Mouse (Mus musculus) urinary bladder, postnatal 4 days (tissue): ENCODE results near the gene Srsf4.

Source experiments
- DNase-seq, 2 experiments: peaks; one replicate each; pipeline ENCODE4 v3.0.0; 2021 to 2022; ENCODE audit warnings: low spot score in 2 of 2

Gene Srsf4

DNA sequence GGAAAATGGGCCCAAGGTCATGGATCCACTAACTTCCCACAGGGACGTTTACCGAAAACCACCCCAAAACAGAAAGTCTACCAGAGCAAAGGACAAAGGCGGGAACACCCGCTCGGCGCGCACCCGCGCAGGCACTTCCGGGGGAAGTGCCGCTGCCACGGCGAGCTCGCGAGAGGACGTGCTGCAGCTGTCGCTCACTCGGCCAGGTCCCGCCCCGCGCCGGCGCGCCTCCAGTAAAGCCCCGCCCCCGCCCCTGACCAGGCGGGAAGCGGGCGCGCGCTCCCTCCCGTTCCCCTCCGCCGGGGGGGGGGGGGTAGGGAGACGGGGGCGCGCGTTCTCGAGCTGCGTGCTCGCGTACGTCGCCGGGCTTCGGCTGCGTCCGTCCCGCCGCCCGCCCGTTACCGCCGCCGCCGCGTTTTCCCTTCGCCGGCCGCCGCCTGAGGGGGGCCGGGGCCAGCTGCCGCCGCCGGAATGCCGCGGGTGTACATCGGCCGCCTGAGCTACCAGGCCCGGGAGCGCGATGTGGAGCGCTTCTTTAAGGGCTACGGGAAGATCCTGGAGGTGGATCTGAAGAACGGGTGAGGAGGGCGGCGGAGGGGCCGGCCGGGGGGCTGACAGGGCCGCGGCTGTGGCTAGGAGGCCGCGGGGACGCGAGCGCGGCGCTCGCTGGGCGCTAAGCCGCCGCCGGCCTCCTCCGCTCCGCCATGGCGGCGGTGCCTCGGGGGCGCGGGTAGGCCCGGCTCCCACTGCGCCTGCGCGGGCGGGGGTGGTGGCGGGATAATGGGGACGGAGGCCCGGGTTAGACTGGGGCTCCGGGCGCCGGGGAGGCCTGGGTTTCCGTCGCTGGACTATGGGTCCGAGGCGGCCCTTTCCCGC lies at the start of gene Srsf4:
Gene Srsf4, plus strand, starts transcription at position 325 of the 876 bp plus-strand sequence.
- DNase-seq = peak; percentile 93 to 95

DNA sequence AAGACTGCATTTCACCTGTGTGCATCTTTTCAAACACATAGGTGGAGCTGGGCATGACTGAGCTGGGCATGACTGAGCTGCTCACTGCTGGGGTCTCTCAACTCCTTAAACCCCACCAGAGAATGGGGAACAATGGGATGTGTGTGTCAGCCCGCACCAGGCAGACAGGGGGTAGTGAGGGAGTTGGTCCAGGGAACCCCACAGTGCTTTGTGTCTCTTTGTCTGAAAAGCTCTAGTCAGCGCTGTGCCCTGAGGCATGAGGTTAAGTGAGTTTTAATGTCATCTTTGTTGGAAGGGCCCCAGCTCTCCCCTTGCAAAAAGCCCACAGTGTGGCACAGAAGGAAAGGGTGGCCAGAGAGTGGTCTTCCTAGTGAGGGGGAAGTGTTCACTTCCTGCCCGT lies 48.5 kb upstream of the Srsf4 start:
- no peak for DNase-seq

DNA sequence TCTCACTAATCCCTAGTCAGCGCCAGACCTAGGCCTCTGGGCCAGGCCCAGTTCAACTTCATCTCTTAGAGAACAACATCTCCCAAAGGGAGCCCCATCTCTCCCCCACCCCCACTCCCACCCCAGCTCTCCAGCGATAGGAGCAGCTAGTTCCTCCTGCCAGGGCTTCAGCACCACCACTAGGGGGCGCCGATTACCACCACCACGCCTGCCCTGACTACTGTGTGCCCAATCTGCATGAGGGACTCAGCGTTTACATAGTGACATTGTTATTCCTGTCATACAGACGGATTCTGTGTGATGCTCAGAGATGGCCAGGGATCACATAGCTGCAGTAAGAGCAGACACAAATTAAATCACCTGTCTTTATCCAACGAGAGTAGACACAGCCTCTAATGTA lies 47.6 kb upstream of the Srsf4 start:
- DNase-seq = no peak

DNA sequence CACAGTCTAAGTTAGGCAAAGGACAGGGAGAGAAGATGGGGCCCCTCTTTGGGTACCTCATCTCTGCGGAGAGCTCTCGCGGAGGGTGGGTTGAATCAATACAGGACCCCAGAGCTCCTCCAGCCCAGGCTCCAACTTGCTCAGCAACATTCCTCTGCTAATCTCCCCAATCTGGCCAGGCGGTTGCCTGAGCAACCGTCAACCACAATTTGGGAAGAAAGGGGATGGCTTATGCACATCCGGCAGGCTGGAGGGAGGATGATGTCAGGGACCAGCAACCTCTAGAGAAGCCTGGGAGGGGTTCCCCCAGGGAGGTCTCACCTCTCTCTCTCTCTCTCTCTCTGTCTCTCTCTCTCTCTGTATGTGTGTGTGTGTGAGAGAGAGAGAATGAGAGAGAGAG lies 46.5 kb upstream of the Srsf4 start:
- DNase-seq = no peak

DNA sequence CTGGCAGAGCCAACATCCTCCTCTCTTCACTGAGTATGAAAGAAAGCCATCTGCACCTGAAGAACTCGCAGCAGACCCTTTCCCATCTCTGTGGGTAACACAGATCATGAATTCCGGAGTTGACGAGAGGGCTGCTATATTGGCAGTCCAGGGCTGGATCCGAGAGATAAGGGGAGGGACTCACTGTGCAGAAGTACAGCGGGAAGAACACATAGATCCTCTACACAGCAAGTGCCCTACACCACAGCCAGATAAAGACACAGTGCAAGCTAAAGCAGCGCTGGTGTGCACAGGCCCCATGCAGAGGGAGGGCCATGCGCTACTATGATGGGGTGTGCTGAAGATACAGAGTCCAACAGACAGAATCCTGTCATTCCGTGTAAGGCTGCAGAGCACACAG lies 44.3 kb upstream of the Srsf4 start:
- no peak for DNase-seq

DNA sequence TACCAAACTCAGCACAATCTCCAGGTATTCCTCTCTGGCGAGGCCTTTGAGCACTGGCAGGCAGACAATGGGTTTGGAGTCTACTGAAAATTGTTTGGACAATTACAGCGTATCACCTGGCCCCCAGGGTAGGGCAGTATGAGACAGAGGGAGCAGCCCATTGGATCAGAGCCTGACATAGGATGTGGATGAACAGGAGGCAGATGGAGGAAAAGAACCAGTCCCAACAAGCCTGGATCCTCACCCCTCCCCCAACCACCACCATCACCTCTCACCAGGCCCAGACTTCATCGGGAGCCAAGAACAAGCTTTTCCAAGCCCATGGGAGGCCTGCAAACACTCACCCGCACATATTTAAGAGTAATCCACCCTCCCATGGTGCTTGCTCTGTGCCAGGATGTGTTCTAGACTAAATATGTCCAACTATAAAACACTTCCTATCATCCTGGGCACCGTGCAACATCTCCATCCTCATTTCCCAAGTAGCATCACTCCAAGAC lies 41.8 kb upstream of the Srsf4 start:
- DNase-seq = no peak

DNA sequence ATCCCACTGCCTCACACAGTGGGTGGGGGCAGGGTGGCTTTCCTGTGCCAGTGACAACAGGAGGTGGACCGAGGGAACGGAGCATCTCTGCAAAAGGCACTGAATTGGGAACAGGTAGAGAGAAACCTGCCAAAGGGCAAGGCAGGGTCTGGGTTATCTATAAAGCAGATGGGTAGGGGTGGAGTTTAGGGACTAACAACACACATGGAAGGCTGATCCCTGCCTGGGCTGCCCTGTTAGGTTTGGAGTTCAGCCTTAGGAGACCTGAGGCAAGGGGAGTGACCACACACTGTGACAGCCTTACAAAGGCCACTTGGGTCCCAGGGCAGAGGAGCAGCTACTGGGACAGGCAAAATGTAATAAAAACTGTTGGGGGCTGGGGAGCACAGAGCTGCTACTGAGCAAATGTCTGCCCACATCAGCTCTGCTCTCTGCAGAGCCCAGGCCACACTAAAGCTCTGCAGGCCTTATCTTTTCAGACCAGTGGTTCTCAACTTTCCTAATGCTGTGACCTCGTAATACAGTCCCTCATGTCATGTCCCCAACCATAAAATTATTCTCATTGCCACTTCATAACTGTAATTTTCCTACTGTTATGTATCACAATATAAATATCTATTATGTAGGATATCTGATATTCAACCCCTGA lies 40.5 kb upstream of the Srsf4 start:
- DNase-seq = no peak

DNA sequence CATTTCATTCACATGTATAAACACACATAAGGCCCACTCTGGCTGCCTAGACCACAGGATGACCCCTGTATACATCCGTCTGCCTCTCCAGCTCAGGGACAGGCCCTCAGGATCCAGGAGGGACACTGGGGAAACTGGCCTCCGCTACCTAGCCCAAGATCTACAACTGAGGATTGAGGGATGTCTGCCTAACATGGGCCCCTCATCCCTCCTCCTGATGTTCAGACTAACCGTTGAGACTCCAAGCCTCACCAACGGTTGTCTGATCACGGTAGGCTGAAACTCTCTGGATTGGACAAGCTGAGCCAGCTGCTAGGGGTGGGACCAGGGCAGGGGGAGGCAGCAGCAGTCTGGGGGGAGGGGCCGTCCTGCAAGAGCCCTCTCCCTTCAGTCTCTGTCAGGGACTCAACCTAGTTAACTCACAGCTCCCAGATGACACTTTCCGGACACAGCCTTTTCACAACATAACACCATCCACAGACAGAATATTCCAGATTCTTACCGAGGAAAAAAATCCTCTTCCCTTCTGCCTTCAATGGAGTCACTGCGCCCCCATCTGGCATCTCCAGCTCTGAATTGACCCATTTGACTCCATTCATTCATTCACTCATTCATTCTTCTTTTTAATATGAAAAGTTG lies 39.3 kb upstream of the Srsf4 start:
- DNase-seq = no peak

DNA sequence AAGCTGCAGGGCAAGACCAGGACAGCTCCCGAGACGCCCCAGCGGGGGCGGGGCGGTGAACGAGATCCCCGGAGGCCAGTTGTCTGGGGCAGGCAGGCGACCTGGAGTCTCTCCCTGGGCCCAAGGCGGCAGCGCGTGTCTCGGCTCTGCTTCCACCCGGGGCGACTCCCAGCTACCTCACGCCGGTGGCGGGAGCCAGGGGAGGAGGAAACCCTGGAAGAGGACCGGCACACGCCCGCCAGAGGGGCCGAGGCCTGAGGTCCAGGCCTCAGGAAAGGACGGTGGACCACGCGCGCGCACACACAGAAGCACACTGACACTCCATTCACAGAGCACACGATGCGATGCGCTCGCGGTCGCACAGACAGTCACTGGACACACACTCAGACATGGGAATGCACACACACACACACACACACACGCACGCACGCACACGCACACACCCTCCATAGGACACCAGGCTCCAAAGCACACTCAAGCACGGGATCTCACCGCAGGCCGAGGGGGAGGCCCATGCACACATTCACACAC lies 37.0 kb upstream of the Srsf4 start:
- peak; percentile 35 to 64 for DNase-seq

DNA sequence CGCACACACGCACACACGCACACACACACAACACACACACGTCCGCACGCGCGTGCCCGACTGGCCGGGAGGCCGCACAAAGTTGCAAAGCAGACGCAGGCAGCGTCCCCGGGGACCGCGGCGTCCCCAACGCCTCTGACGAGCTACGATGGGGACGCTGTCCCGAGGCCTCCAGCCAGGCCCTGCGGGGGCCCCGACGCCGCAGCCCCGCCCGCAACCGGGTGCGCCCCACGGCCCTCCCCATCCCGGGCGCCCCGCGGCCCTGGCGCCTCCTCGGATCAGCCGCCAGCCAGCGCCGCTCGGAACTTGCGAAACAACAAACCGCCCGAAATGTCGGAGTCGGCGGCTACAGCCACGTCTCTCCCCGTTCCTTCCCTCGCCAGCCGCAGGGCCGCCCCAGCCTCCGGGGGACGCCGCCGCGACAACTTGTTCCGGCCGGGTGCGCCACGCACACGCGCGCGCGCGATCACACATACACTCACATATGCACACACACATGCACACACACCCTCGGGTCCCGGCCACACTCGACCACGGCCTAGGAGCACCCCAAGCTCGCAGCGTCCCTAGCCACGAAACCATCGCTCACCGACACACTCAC lies 36.4 kb upstream of the Srsf4 start:
- DNase-seq = peak; percentile 34 to 66

DNA sequence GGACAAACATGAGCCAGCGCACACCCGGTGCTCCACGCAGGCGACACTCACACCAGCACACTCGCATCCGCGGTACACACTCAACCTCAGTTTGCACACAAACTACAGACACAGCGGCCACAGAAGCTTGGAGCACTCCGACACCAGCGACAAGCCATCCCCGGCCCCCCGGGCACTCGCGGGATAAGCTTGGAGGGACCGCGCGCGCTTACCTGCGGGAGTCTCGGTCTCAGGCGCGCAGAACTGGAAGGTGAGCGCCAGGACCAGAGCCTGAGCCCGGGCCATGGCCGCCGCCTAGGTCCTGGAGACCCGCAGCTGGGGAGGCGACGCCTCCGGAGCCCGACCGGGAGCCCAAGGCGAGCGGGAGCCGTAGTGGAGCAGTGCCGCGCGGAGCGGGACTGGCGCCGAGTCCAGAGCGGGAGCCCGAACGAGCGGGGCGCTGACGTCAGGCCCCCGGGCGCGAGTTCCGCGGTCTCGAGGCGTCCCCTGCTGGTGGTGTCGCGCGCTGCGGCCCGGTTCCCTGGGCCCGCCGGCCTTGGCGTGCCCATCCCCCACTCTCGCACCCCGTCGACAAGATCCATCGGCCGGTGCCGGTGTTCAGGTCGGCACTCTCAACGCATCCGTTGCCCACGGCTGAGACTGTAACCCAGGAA lies 35.4 kb upstream of the Srsf4 start, which contains the start of gene Ptpru:
Gene Ptpru, minus strand, starts transcription at position 417 of the 653 bp plus-strand sequence.
- peak; percentile 85 to 91 for DNase-seq

DNA sequence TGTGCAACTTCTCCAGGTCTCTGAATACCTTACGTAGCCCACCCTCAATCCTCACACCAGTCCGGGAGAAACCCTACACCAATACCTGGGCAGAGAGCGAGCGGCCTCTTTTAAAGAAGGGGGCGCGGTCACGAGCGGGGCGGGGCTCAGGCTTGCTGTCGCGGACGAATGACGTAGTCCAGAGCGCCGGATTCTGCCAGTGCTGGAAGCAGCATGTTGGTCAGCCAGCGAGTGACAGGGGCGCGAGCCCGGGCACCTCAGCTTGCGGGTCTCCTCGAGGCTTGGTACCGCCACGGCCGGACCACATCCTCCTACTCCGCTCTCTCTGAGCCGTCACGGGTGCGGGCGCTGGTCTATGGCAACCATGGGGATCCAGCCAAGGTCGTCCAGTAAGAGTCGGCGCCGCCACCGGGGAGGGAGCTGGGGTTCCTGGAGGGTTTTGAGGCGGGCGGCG lies 30.1 kb upstream of the Srsf4 start, which contains the start of gene Mecr:
Gene Mecr, plus strand, starts transcription at position 181 of the 454 bp plus-strand sequence.
- DNase-seq = peak; percentile 86 to 97

DNA sequence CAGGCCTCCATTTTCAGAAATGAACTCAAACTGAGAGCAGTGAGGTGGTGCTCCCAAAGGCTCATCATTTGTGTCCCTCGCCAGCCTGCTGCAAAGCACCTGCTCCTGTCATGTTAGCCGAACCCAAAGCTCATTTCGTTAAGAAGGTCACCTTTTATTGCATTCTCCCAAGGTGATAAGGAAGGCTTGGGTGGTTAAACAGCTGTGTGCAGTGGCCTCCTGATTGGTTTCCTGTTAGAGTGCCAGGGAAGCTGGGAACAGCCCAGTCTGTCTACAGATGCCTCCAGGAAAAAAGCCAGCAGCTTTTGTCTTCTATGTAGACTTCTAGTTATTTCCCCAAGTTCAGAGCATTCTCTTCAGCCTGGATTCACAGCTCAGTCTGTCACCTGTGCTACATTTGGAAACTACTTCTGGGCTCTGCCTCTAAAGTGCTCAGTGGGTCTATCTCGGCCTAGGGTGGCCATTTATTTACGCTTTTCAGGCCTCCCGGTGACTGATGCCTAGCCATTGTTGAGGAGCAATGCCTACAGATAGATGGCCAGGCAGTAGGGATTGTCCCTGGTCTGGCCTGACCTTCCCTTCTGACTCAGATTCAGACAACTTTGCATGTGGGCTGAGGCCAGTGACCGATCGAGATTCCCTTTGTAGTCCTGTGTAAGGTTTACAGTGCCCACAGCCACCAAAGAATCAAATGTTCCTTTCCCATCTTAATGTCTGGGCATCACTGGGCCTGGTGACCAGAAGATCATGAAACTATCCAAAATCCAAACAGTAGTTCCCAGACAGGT lies 27.2 kb upstream of the Srsf4 start:
- no peak for DNase-seq

DNA sequence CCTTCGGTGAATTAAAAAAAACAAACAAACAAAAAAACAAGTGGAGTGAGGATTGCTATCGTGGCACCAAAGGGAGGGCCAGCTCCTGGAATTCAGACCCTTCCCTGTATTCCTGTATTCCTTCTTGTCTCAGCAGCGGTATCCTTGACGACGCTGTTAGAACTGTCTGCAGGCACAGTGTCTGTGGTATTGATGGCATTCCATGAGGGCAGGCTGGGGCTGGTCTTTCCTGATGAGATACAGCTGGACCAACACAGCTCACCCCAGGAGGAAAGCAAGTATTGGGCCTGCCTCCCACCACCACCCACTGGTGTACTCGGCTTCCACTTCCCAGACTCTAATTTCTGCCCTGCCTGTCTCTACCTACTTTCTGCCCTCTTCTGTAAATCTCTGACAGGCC lies 25.3 kb upstream of the Srsf4 start:
- DNase-seq = no peak

DNA sequence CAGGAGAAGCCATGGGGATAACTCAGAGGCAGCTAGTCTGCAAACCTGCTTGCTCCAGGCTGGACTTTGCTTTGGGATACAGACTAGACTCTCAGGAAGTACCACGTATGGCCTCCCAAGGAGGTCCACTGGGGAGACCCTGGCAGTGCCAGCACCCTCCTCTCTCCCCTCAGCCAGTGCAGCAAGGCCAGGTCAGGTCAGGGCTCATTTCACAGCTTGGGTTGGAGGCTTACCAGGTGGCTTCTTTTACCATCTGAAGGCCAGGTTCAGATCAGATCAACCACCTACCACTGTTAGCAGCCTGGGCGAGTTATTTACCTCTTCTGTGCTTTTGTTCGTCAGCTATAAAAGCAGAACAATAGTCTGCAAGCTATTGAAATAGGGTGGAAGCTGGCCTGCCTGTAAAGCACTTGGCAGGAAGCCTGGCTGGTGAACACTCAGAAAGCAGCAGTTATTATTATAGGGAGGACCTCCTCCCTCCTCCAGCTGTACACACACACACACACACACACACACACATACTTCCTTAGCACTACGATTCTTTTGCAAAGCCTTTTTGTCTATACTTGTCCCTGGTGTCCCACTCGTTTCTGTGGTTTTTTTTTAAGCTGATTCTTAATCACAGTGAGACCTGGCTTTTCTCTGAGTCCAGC lies 23.3 kb upstream of the Srsf4 start:
- DNase-seq = peak; percentile 32 to 66

DNA sequence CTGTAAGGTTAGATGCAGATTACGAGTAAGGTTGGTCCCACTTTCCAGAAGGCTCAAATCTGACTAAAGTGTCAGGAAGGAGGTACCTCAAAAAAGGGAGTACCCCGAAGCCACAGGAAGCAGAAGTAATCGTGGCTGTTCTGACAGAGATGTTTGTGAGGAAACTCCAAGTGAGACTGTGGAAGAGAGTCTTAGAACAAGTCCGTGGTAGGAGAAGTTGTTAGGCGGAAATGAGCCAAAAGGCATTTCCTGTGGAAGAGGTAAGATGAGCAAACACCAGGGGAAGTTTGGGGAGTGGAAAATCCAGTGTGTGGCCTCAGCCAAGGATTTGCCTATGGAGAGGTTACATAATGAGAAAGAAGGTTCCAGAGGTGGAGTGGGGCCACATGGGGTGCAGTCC lies 18.5 kb upstream of the Srsf4 start:
- no peak for DNase-seq

DNA sequence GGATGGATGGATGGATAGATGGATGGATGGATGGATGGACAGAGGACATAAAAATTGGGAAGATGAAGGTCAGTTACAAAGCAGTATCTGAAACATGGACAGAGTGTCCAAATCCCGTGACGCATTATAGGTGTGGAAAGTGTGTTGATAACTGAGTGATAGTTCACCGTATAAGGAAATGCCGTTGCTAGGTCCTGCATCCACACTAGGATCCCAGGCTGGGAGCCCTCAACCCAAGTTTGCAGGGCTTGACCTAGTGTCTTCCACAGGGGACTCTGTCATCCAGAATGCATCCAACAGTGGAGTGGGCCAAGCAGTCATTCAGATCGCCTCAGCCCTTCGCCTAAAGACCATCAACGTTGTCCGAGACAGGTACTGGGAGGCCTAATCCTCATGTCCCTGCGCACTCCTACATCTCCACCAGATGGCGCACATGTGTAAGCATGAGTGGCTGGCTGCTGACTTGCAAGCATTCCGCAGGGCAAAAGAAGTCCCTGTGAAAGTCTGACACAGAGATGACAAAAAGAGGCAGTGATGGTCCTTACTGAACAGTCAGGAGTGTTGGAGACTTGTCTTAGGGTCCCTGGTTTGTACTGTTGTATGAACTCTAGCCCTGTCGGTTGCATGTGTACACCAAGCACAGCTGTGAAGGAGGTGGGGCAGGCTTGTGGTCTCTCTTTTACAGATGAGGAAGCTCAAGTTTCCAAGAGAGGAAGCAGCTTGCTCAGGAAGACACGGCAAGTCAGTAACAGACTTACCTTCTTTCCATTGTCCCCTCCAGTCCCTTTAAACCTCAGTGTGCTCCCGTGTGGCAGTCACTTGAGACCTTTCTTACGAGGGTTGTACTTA lies 12.7 kb upstream of the Srsf4 start:
- DNase-seq = peak; percentile 63 to 85

DNA sequence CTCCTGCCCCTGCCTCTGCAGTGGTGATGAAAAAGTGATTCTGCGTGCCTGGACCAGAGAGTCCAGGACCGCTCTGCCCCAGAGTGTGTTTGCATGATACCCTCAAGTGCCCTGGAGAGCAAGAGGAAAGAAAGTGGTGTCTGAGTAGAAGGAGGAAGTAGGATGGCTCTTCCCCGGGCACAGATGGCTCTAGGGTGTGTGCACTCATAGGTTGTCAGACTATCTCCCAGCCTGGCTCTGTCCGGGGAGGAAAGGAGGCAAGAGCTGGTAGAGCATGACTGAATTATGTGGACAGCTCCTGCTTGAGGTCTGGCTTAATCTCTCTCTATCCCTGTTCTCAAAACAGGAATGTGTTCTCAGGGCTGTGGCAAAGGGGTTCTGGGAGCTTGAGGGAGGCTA lies 12.1 kb upstream of the Srsf4 start:
- DNase-seq = no peak
